Mouse (Mus musculus) liver, adult (tissue): ENCODE results near the gene Zfyve27.

Source experiments
- GATA4 ChIP-seq: IDR thresholded peaks from 2 replicates; pipeline ENCODE4 v1.6.1; 2014; ENCODE audit warnings: mild to moderate bottlenecking, low read length; ENCODE audit not compliant: insufficient replicate concordance

Zfyve27 gene

GRCm38 (mm10) chr19:42237602-42238340, 74.0 kb downstream of the Zfyve27 start:
- no peak for TF ChIP-seq GATA4

- no peak for TF ChIP-seq GATA4
Observed at GRCm38 (mm10) chr19:42238341-42238715, 74.6 kb downstream of the Zfyve27 start.

DNA sequence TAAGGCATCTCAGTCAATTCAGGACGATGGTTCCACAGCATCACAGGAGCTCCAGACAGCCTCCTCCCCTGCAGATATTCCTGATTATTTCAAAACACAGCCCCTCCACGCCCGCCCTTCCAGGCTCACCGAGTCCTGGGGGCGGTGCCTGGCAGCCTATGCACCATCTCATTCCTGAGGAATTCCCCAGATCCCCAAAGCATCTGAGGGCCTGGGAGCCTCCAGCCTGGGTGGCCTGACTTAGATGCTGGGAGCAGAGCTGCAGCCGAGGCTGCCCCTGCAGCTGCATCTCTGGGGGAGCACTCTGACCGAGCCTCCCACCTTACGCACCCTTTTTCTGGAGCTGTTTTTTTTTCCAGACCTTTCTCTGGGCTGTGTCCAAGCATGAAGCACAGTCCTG, 77.1 kb downstream of the Zfyve27 start:
- no peak for TF ChIP-seq GATA4

- no peak for TF ChIP-seq GATA4
Observed at GRCm38 (mm10) chr19:42243401-42243800, 79.7 kb downstream of the Zfyve27 start.
